Mouse (Mus musculus) lung, adult 2 months (tissue): ENCODE measurements at regions not wholly inside any gene's neighbourhood (a gene's known extent, or its start where the extent isn't known, plus 50 kb on each side); places are given as distances from the start of the nearest gene placed in this dataset.

Source experiments
- CTCF ChIP-seq: fragments of 200-500 bp; IDR thresholded peaks from 2 replicates; pipeline ENCODE4 v1.5.1; 2011; ENCODE audit warnings: mild to moderate bottlenecking, low read length, control low read depth; ENCODE audit not compliant: insufficient read depth
- POLR2A ChIP-seq: fragments of 200-500 bp; IDR thresholded peaks from 2 replicates; pipeline ENCODE4 v1.6.1; 2011; ENCODE audit warnings: low read depth, mild to moderate bottlenecking, control low read depth, low read length, borderline replicate concordance; ENCODE audit errors: extremely low read depth

DNA sequence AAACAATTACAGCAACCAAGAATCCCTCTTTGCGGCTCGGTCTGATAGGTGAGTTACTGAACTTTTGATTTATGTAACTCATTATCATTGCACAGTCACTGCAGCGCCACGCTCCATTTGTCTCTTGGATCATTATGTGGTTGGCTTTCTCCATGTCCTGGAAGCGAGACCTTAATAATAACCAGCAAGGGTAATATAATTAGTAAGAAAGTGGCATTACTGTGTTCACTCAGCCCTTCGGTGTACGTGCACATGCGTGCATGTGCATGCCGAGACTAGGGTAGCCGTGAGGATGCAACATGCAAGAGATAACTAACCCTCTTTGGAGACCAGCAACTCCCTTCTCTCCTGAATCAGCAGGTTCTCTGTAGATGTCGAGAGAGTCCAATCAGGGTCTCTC is 114.9 kb upstream of the Camk1g start:
- no peak for TF ChIP-seq POLR2A
- TF ChIP-seq CTCF = no peak
